Mouse (Mus musculus) G1E-ER4 (cell line): ENCODE measurements around the gene Best1. TPM values are rescaled to one million over a fixed set of nuclear protein-coding genes. Genes with fewer than 3 reads are reported as not detected.

ENCODE experiments used
- GATA1 ChIP-seq: IDR thresholded peaks from one replicate; pipeline ENCODE4 v1.8.0; 2012; ENCODE audit warnings: low read length, inconsistent platforms
- polyA plus RNA-seq: library from polyadenylated mRNA; stranded (reverse); fragments of >175 nt; gene quantifications from 2 replicates; pipeline ENCODE4 v1.2.3, GENCODE M21; 2012

The Best1 gene
- polyA plus RNA-seq, 1 experiment, result not detected

DNA sequence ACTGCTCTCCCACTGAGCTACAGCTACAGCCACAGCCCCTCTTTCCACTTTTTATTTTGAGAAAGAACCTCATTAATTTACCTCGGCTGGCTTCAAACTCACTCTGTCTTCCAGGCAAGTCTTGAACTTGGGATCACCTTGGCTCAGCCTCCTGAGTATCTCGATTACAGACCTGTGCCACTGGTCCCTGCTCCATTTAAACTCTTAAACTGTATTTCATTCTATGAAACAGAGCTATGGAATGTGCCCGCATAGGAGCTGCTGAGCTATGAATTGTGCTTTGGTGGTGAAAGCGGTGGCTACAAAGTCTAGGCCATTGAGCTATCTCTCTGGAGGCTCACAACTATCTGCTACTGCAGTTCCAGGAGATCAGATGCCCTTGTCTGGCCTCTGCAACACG lies 43.5 kb downstream of the Best1 start:
- no peak for TF ChIP-seq GATA1

DNA sequence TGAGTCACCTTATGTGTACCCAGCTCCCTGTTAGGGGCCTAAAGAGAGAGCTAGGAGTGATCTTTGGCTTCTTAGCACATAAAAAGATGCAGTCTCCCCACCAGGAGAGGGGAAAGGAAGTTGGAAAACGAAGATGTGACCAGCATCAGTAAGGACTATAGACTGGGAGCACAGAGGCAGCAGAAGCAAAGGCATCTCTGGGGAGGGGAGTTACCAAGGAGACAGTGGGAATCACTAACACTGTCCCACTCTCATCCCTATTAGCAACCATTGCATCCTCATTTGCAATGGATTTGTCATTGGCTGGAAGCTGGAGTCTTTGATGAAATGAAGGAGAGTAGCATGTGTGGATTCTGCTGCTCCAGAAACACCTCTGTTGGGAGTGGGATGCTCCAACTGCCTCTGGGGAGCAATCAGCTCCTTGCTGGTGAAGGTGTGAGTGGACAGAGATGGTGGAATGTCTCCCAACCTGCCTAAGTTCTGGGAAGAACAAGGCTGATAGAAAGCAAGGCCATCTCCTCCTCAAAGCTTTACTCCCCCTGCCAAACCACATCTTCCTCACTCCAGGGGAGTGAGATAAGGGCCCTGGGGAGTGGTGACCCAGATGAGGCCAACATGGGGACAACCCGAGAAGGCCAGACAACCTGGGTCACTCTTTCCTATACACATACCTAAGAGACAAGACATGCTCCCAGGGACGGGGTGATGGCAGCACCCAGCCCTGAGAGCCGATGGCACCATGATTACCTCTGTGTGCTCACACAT lies 44.6 kb downstream of the Best1 start:
- TF ChIP-seq GATA1, result no peak

- peak; percentile 61 for TF ChIP-seq GATA1
Measured at GRCm38 (mm10) chr19:9955438-9955837, 46.0 kb downstream of the Best1 start.

DNA sequence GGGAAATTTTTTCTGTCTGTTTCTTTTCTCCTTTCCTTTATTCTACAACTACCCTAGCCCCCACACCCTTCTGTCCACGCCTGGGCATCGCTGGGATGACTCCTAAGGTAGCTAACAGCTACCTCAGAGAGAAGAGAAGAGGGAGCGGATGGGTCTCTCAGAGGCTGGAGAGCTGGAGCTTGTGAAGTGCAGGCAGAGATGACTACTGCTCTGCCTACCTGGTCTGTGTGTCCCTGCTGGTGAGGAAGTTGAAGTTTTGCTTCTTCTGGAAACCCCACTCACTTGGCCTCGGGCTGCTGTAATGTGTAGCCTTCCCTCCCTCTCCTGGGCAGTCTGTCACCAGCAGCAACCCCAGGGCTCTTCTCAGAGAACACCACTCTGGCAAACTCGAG lies 46.6 kb downstream of the Best1 start:
- no peak for TF ChIP-seq GATA1

GRCm38 (mm10) chr19:9954055-9954810 lies 47.2 kb downstream of the Best1 start:
- TF ChIP-seq GATA1, result no peak

GRCm38 (mm10) chr19:9952912-9953311 lies 48.5 kb downstream of the Best1 start:
- no peak for TF ChIP-seq GATA1

GRCm38 (mm10) chr19:9952390-9952789 lies 49.0 kb downstream of the Best1 start:
- TF ChIP-seq GATA1, result no peak

GRCm38 (mm10) chr19:9946986-9947385 lies 54.4 kb downstream of the Best1 start:
- no peak for TF ChIP-seq GATA1

GRCm38 (mm10) chr19:9945800-9946564 lies 55.5 kb downstream of the Best1 start:
- no peak for TF ChIP-seq GATA1

DNA sequence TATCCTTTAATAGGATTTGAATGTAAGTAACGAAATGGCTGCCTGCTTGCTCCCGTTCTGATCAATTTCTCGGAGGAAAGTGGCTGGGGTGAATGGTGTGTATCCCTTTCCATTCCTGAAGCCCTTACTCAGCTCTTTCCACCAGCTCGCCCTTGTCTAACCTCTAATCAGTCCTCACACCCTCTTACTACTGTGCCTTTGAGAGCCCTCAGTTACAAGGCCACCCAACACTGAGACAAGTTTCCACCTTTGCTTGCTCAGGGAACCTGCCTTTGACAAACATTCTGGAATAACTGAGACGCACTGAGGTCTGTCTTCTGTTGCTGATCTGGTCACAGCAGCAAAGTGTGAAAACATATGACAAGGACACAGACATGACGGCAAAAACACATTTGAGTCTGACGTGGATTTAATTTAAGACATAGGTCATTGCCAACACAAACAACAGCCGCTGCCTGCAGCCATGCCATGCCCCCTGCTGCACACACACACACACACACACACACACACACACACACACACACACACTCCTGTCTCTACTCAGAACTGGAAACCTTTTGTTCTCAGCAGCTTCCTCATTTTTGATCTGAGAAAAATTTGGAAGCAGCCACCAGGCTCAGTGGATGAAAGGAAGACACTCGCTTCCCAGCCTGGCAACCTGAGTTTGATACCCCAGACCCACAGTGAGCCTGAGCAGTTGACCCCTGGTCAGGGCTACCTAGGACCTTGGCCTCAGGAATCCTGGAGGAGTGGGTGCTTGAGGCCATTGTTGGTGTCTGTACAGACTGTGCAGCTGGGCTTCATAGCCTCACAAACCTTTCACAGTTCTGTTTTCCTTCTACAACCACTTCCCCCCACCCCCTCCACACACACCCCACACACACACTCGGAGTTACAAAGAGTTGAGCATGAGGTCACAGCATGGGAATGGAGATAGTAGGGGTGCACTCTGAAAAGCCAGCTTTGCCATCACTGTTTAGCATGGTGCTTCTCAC lies 58.6 kb downstream of the Best1 start:
- TF ChIP-seq GATA1, result no peak

- TF ChIP-seq GATA1, result no peak
Measured at GRCm38 (mm10) chr19:9941809-9942208, 59.6 kb downstream of the Best1 start.

GRCm38 (mm10) chr19:9940903-9941302 lies 60.5 kb downstream of the Best1 start:
- no peak for TF ChIP-seq GATA1

DNA sequence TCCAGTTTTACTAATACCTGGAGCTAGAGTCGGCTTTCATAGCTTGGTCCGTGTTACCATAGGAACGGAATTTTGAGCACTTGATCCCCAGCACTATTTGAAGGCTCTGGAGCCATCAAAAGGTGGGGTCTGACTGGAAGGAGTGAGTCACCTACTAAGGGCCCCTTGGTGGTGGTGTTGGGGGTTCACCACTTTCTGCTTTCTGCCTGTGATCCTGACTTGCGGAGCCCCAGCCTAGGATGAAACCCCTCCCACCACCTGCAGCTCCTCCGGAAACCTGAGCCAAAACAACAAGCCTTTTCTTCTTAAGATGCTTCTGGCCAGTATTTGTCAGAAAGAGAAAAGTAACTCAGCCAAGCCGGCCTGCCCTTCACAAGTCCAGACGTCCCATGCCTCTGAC lies 61.6 kb downstream of the Best1 start:
- TF ChIP-seq GATA1, result no peak

GRCm38 (mm10) chr19:9938824-9939303 lies 62.6 kb downstream of the Best1 start:
- no peak for TF ChIP-seq GATA1
